Mouse (Mus musculus): ENCODE data around the gene Hspa4. TPM values are rescaled to one million over a fixed set of nuclear protein-coding genes. Genes with fewer than 3 reads are reported as not detected.

Gene Hspa4
- polyA plus RNA-seq (2015; fragmentation: Illumina TruSeq; extraction: RNeasy Lipid Tissue Mini Kit (QIAGEN cat#74804); ENCODE audit: low read depth, low replicate concordance), result 143 TPM

DNA sequence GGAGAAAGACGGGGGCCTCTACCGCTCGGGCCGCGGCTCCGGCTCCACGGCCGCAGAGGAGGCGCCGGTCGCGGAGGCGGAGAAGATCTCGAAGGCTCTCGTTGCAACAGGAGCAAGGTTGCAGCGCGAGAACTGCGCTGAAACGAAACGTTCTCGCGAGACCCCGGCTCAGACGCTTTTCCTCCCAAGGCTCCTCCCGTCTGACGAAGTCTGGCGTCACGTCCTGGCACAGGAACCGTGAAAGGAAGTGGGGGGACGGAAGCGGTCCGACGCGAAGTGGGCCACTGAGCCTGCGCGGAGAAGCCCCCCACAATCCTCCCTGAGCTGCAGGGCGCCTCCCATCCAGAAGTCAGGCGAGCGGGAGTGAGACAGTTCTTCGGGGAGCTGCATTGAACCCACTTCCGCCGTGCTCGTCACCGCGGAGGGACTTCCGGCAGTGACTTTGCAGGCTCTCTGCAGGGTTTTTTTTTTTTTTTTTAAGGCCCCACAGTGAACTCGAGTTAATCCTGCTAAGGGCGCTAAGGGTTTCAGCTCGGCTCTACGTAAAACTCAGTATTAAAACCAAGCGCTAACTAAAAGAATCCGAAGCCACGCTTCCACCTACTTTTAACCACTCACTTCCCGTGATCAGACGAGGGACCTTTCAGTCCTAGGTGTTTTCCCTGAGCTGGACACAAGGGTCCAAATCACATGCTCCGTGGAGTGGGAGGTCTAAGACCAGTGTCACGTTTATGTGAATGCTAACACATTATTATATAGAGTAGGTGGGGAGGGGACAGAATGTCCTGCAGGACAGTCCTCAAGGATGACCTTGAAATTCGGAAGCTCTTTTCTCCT, at the start of gene Hspa4:
TSS of gene Hspa4 (minus strand) at position 128 of the 837 bp plus-strand sequence.

GRCm38 (mm10) chr11:53324512-53324968, 24.3 kb upstream of the Hspa4 start, which contains the start of gene Zcchc10:
TSS of gene Zcchc10 (plus strand) at chr11:53324679.

Other genes with a start within 250 kb of the Hspa4 start
- gene Zcchc10, start 24.2 kb upstream of the Hspa4 start, polyA plus RNA-seq (2015; fragmentation: Illumina TruSeq; extraction: RNeasy Lipid Tissue Mini Kit (QIAGEN cat#74804); ENCODE audit: low read depth, low replicate concordance), result 17.2 TPM
- 70.9 TPM for gene Aff4, start 50.4 kb upstream of the Hspa4 start, polyA plus RNA-seq (2015; fragmentation: Illumina TruSeq; extraction: RNeasy Lipid Tissue Mini Kit (QIAGEN cat#74804); ENCODE audit: low read depth, low replicate concordance)
- not detected for gene Leap2, start 122.7 kb upstream of the Hspa4 start, polyA plus RNA-seq (2015; fragmentation: Illumina TruSeq; extraction: RNeasy Lipid Tissue Mini Kit (QIAGEN cat#74804); ENCODE audit: low read depth, low replicate concordance)
- gene Uqcrq, start 130.4 kb upstream of the Hspa4 start, polyA plus RNA-seq (2015; fragmentation: Illumina TruSeq; extraction: RNeasy Lipid Tissue Mini Kit (QIAGEN cat#74804); ENCODE audit: low read depth, low replicate concordance), result 494 TPM
- gene Gdf9, start 130.6 kb upstream of the Hspa4 start, polyA plus RNA-seq (2015; fragmentation: Illumina TruSeq; extraction: RNeasy Lipid Tissue Mini Kit (QIAGEN cat#74804); ENCODE audit: low read depth, low replicate concordance), result 1.9 TPM
- gene Gm10447, start 156.7 kb upstream of the Hspa4 start, polyA plus RNA-seq (2015; fragmentation: Illumina TruSeq; extraction: RNeasy Lipid Tissue Mini Kit (QIAGEN cat#74804); ENCODE audit: low read depth, low replicate concordance), result not detected
- gene Shroom1, start 156.7 kb upstream of the Hspa4 start, polyA plus RNA-seq (2015; fragmentation: Illumina TruSeq; extraction: RNeasy Lipid Tissue Mini Kit (QIAGEN cat#74804); ENCODE audit: low read depth, low replicate concordance), result 4.6 TPM
- gene Gm9837, start 170.0 kb upstream of the Hspa4 start, polyA plus RNA-seq (2015; fragmentation: Illumina TruSeq; extraction: RNeasy Lipid Tissue Mini Kit (QIAGEN cat#74804); ENCODE audit: low read depth, low replicate concordance), result not detected
- 0.54 TPM for gene Gm9945, start 179.7 kb upstream of the Hspa4 start, polyA plus RNA-seq (2015; fragmentation: Illumina TruSeq; extraction: RNeasy Lipid Tissue Mini Kit (QIAGEN cat#74804); ENCODE audit: low read depth, low replicate concordance)
- gene Sowaha, start 179.8 kb upstream of the Hspa4 start, polyA plus RNA-seq (2015; fragmentation: Illumina TruSeq; extraction: RNeasy Lipid Tissue Mini Kit (QIAGEN cat#74804); ENCODE audit: low read depth, low replicate concordance), result 42.6 TPM
- gene Sept8, start 218.8 kb upstream of the Hspa4 start, polyA plus RNA-seq (2015; fragmentation: Illumina TruSeq; extraction: RNeasy Lipid Tissue Mini Kit (QIAGEN cat#74804); ENCODE audit: low read depth, low replicate concordance), result 294 TPM